Mouse (Mus musculus): ENCODE data around the gene Tmem51. TPM values are rescaled to one million over a fixed set of nuclear protein-coding genes. Genes with fewer than 3 reads are reported as not detected.
A peak's percentile ranks its signal among the peaks of the same experiment; 100 is the strongest.

Tmem51 gene
- polyA plus RNA-seq, 1 experiment from 2014 or later, result 43.2 TPM

DNA sequence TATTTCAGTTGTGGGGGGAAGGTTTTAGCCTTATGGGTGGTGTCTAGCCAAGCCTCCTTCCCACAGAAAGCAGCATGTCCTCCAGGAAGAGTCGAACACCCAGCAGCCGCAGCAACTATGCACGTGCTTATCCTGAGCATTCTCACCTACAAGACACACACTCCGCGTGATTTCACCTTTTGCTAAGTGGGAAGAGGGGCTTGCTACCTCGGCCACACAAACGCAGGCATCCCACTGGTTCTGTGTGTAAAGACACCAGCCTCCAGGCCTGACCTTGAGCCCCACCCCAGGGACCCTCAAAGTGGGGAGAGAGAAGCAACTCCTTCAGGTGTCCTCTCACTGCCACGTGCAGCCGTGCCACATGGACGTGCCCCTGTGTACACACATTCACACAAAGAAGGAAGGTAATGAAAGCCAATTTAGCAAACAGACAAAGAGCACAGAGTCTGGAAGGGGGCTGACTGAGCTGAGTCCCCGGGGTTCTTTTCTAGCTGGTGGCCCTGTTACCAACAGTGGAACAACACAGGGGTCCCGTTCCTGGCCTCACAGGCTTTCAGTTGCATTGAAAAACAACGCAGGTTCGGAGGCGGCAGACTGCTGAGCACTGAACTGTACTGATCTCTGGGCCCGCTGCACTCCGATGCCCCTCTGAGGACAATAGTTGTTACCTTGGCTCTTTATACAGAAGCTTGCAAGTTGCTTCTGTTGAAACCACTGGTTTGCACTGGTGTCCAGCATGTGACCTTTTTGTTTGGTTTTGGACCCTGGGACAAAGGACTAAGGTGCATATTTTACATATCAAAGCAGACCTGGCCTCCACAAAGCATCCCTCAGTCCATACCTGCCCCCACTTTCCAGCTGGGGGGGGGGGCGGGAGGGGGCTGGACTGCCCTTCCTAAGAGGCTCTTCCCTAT, 14.9 kb downstream of the Tmem51 start:
- 40% methylated on average over 18 of the region's 18 CpGs for WGBS
- Histone ChIP-seq H3K4me3 (ENCODE audit: low read depth, low read length) (no peak overlapping the region), H3K27ac (ENCODE audit: low read length) (peak overlapping the region; percentile 61; the same call in 1 of the 2 replicates), H3K36me3 (ENCODE audit: control insufficient read depth, insufficient read depth, low read length) (no peaks in the 10 kb centered on the region), H3K9me3 (ENCODE audit: control insufficient read depth, low read depth, low read length) (no peaks in the 10 kb centered on the region), H3K27me3 (ENCODE audit: control insufficient read depth, insufficient read depth, low read length) (no peaks in the 10 kb centered on the region), H3K4me1 (ENCODE audit: control insufficient read depth, insufficient read depth, low read length) (peaks cover 38% of the 10 kb centered on the region), H3K4me2 (replicated peaks; ENCODE audit: low read depth, low read length) (no peak overlapping the region), H3K9ac (replicated peaks; ENCODE audit: low read depth, low read length) (no peak overlapping the region)
- ATAC-seq (ENCODE audit: insufficient number of reproducible peaks, insufficient read depth, low FRiP score, low read depth), result no peak

- no peaks in the 10 kb centered on the region for H3K9me3 ChIP-seq (ENCODE audit: control insufficient read depth, low read depth, low read length)
- WGBS, result 61% methylated on average over 4 of the region's 4 CpGs
- ATAC-seq (ENCODE audit: insufficient number of reproducible peaks, insufficient read depth, low FRiP score, low read depth), result no peak
Measured at GRCm38 (mm10) chr4:142066576-142066975, 17.5 kb downstream of the Tmem51 start.

DNA sequence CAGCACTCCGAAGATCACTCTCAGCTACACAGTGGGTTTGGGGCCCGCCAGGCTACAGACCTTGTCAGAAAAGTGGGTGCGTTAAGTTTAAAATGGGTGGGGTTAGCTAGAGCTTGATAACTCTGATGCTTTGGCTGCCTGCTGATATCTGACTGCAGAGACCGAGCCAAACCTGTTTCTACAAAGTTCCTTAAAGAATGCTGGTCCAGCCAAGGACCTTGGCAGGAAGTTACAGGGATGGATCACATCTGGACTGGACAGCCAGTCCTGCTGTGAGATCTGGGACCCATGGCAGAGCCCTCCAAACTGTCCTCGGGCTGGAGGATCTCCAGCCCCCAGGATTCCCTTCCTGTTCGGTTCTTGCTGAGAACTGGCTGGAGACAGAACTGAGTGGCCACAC, 18.3 kb downstream of the Tmem51 start:
- Histone ChIP-seq H3K27ac (ENCODE audit: low read length) (peak overlapping the region; percentile 64; the same call in 1 of the 2 replicates), H3K4me1 (ENCODE audit: control insufficient read depth, insufficient read depth, low read length) (peaks cover 39% of the 10 kb centered on the region), H3K9me3 (ENCODE audit: control insufficient read depth, low read depth, low read length) (no peaks in the 10 kb centered on the region), H3K4me3 (ENCODE audit: low read depth, low read length) (no peak overlapping the region), H3K4me2 (replicated peaks; ENCODE audit: low read depth, low read length) (no peak overlapping the region), H3K36me3 (ENCODE audit: control insufficient read depth, insufficient read depth, low read length) (no peaks in the 10 kb centered on the region), H3K9ac (replicated peaks; ENCODE audit: low read depth, low read length) (no peak overlapping the region), H3K27me3 (ENCODE audit: control insufficient read depth, insufficient read depth, low read length) (no peaks in the 10 kb centered on the region)
- 34% methylated on average over 6 of the region's 6 CpGs for WGBS
- peak; percentile 43 for ATAC-seq (ENCODE audit: insufficient number of reproducible peaks, insufficient read depth, low FRiP score, low read depth)

More at GRCm38 (mm10) chr4:142066576-142066975, 17.5 kb downstream of the Tmem51 start:
- H3K4me2 ChIP-seq (replicated peaks; ENCODE audit: low read depth, low read length), result no peak overlapping the region
- no peak overlapping the region for H3K4me3 ChIP-seq (ENCODE audit: low read depth, low read length)
- peak overlapping the region; percentile 64; the same call in 1 of the 2 replicates for H3K27ac ChIP-seq (ENCODE audit: low read length)
- no peaks in the 10 kb centered on the region for H3K36me3 ChIP-seq (ENCODE audit: control insufficient read depth, insufficient read depth, low read length)
- H3K9ac ChIP-seq (replicated peaks; ENCODE audit: low read depth, low read length), result no peak overlapping the region
- H3K4me1 ChIP-seq (ENCODE audit: control insufficient read depth, insufficient read depth, low read length), result peaks cover 39% of the 10 kb centered on the region
- no peaks in the 10 kb centered on the region for H3K27me3 ChIP-seq (ENCODE audit: control insufficient read depth, insufficient read depth, low read length)

GRCm38 (mm10) chr4:142065270-142065669, 18.8 kb downstream of the Tmem51 start:
- Histone ChIP-seq H3K4me2 (replicated peaks; ENCODE audit: low read depth, low read length) (no peak overlapping the region), H3K27me3 (ENCODE audit: control insufficient read depth, insufficient read depth, low read length) (no peaks in the 10 kb centered on the region), H3K36me3 (ENCODE audit: control insufficient read depth, insufficient read depth, low read length) (no peaks in the 10 kb centered on the region), H3K4me3 (ENCODE audit: low read depth, low read length) (no peak overlapping the region), H3K4me1 (ENCODE audit: control insufficient read depth, insufficient read depth, low read length) (peaks cover 41% of the 10 kb centered on the region), H3K27ac (ENCODE audit: low read length) (peak overlapping the region; percentile 64; the same call in 1 of the 2 replicates), H3K9ac (replicated peaks; ENCODE audit: low read depth, low read length) (no peak overlapping the region), H3K9me3 (ENCODE audit: control insufficient read depth, low read depth, low read length) (no peaks in the 10 kb centered on the region)
- ATAC-seq (ENCODE audit: insufficient number of reproducible peaks, insufficient read depth, low FRiP score, low read depth), result no peak
- WGBS, result 49% methylated on average over 8 of the region's 8 CpGs

DNA sequence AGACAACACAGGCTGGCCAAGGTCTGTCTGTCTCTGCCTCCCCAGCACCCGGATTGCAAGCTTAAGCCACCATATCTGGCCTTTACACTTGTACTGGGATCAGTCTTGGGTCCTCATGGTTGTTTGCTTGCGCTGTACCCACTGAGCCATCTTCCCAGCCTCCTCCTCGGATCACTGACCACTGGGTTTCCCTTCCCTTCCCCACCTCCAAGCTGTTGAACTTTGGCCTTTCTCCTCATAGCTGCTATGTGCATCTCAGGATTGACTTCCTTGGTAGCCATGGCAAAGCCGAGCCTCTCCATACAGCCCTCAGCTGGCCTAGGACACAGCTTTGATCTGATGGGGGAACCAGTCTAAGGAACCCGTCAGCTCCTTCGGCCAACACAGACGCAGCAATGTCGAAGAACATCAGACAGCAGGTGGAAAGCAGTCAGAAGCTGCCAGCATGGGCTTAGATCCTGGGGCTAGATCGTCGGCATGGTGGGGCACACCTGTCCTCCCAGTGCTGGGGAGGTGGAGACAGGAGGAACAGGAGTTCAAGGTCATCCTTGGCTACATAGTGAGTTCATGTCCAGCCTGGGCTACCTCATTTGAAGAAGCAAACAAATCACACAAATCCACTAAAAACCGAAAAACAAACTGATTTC, 19.4 kb downstream of the Tmem51 start:
- ATAC-seq (ENCODE audit: insufficient number of reproducible peaks, insufficient read depth, low FRiP score, low read depth), result no peak
- Histone ChIP-seq H3K27me3 (ENCODE audit: control insufficient read depth, insufficient read depth, low read length) (no peaks in the 10 kb centered on the region), H3K9me3 (ENCODE audit: control insufficient read depth, low read depth, low read length) (no peaks in the 10 kb centered on the region), H3K4me2 (replicated peaks; ENCODE audit: low read depth, low read length) (no peak overlapping the region), H3K9ac (replicated peaks; ENCODE audit: low read depth, low read length) (no peak overlapping the region), H3K27ac (ENCODE audit: low read length) (no peak overlapping the region), H3K36me3 (ENCODE audit: control insufficient read depth, insufficient read depth, low read length) (no peaks in the 10 kb centered on the region), H3K4me1 (ENCODE audit: control insufficient read depth, insufficient read depth, low read length) (peaks cover 41% of the 10 kb centered on the region), H3K4me3 (ENCODE audit: low read depth, low read length) (no peak overlapping the region)
- 88% methylated on average over 11 of the region's 11 CpGs for WGBS

GRCm38 (mm10) chr4:142063057-142063534, 21.0 kb downstream of the Tmem51 start:
- H3K27me3 ChIP-seq (ENCODE audit: control insufficient read depth, insufficient read depth, low read length), result no peaks in the 10 kb centered on the region
- H3K4me3 ChIP-seq (ENCODE audit: low read depth, low read length), result no peak overlapping the region
- WGBS, result 77% methylated on average over 8 of the region's 8 CpGs
- no peak overlapping the region for H3K4me2 ChIP-seq (replicated peaks; ENCODE audit: low read depth, low read length)
- peak; percentile 28 for ATAC-seq (ENCODE audit: insufficient number of reproducible peaks, insufficient read depth, low FRiP score, low read depth)
- H3K36me3 ChIP-seq (ENCODE audit: control insufficient read depth, insufficient read depth, low read length), result no peaks in the 10 kb centered on the region
- no peaks in the 10 kb centered on the region for H3K9me3 ChIP-seq (ENCODE audit: control insufficient read depth, low read depth, low read length)
- H3K9ac ChIP-seq (replicated peaks; ENCODE audit: low read depth, low read length), result no peak overlapping the region
- H3K27ac ChIP-seq (ENCODE audit: low read length), result no peak overlapping the region
- H3K4me1 ChIP-seq (ENCODE audit: control insufficient read depth, insufficient read depth, low read length), result peaks cover 41% of the 10 kb centered on the region

GRCm38 (mm10) chr4:142061485-142062240, 22.4 kb downstream of the Tmem51 start:
- Histone ChIP-seq H3K27me3 (ENCODE audit: control insufficient read depth, insufficient read depth, low read length) (no peaks in the 10 kb centered on the region), H3K9me3 (ENCODE audit: control insufficient read depth, low read depth, low read length) (no peaks in the 10 kb centered on the region), H3K4me1 (ENCODE audit: control insufficient read depth, insufficient read depth, low read length) (peaks cover 39% of the 10 kb centered on the region), H3K4me3 (ENCODE audit: low read depth, low read length) (no peak overlapping the region), H3K4me2 (replicated peaks; ENCODE audit: low read depth, low read length) (no peak overlapping the region), H3K36me3 (ENCODE audit: control insufficient read depth, insufficient read depth, low read length) (no peaks in the 10 kb centered on the region), H3K9ac (replicated peaks; ENCODE audit: low read depth, low read length) (no peak overlapping the region), H3K27ac (ENCODE audit: low read length) (no peak overlapping the region)
- no peak for ATAC-seq (ENCODE audit: insufficient number of reproducible peaks, insufficient read depth, low FRiP score, low read depth)
- 73% methylated on average over 23 of the region's 23 CpGs for WGBS
